Mouse (Mus musculus) megakaryocyte, embryonic 14.5 days (primary cell): Measurements from ENCODE around the gene Phb2.

Experiments
- FLI1 ChIP-seq: IDR thresholded peaks from 2 replicates; pipeline ENCODE4 v1.6.1; 2012; ENCODE audit warnings: low read length, inconsistent platforms, mixed read lengths
- GATA1 ChIP-seq: IDR thresholded peaks from 3 replicates; pipeline ENCODE4 v1.6.1; 2012; ENCODE audit warnings: mixed read lengths, low read length, inconsistent platforms, borderline replicate concordance

GRCm38 (mm10) chr6:124716864-124717490, 4.8 kb downstream of the Phb2 start:
- TF ChIP-seq GATA1 (no peak), FLI1 (no peak)
